Mouse (Mus musculus) stomach, embryonic 15.5 days (tissue): ENCODE measurements around the gene Mroh7. TPM values are rescaled to one million over a fixed set of nuclear protein-coding genes. Genes with fewer than 3 reads are reported as not detected.
"Not testable (repeated sequence)": the region's sequence is repeated elsewhere in the genome, so short reads cannot be mapped to it uniquely, and the experiment has no call there.

Source experiments
- ATAC-seq: fragments of 200-750 bp; cut with Nextera tagmentation; 2 replicates; pipeline ENCODE4 v1.8.0; 2017; ENCODE audit warnings: low read depth, moderate number of reproducible peaks, moderate TSS enrichment; ENCODE audit not compliant: insufficient read depth, low FRiP score
- H3K27ac ChIP-seq: fragments of 300-500 bp; sonication (generic); 2 replicates; pipeline ENCODE4 v1.5.1; 2015; ENCODE audit warnings: mild to moderate bottlenecking, inconsistent platforms
- H3K27me3 ChIP-seq: fragments of 300-500 bp; sonication (generic); replicated peaks from 2 replicates; pipeline ENCODE4 v1.6.1; 2015; ENCODE audit warnings: inconsistent platforms
- H3K36me3 ChIP-seq: fragments of 300-500 bp; sonication (generic); 2 replicates; pipeline ENCODE4 v1.6.1; 2015; ENCODE audit warnings: inconsistent platforms
- H3K4me1 ChIP-seq: fragments of 300-500 bp; sonication (generic); 2 replicates; pipeline ENCODE4 v1.6.1; 2015; ENCODE audit warnings: inconsistent platforms
- H3K4me2 ChIP-seq: fragments of 300-500 bp; sonication (generic); 2 replicates; pipeline ENCODE4 v1.6.1; 2015; ENCODE audit warnings: mild to moderate bottlenecking, inconsistent platforms
- H3K4me3 ChIP-seq: fragments of 300-500 bp; sonication (generic); replicated peaks from 2 replicates; pipeline ENCODE4 v1.5.1; 2015; ENCODE audit warnings: inconsistent platforms
- H3K9ac ChIP-seq: fragments of 300-500 bp; sonication (generic); 2 replicates; pipeline ENCODE4 v1.6.1; 2015; ENCODE audit warnings: inconsistent platforms
- H3K9me3 ChIP-seq: fragments of 300-500 bp; sonication (generic); 2 replicates; pipeline ENCODE4 v1.6.1; 2016; ENCODE audit warnings: inconsistent platforms
- WGBS: fragments of 180-500 bp; shearing (Covaris S2); methylation state at CpG from one replicate; pipeline ENCODE4 v1.1.7; 2015; 5-methylcytosine and 5-hydroxymethylcytosine counted together
- polyA plus RNA-seq: library from polyadenylated mRNA; unstranded; fragments of >200 nt; fragmentation: Nextera tagmentation; extraction: Ambion mirVana; gene quantifications from 2 replicates; pipeline ENCODE4 v1.2.1, GENCODE M21; 2015

Gene Mroh7
- polyA plus RNA-seq, 1 experiment from 2014 or later: 0.63 TPM

DNA sequence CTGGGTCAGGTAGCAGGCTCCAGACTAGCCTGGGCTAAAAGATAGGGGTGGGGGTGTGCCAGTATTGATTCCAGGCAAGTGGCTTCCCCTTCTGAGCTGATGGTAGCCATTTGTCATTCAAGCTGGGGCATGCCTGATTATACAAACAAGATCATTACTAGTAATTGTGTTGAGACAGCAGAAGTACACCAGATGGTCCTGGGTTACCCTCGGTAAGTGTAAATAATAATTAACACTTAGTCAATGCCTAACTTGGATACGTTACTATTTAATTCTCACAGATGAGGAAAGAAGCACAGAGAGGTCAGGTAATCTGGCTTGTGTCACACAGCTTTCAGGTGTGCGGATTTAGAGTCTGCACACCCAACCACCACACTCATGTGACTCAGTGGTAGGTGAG, 7.2 kb upstream of the Mroh7 start:
- H3K36me3 ChIP-seq: no peaks in the 10 kb centered on the region
- no peak overlapping the region for H3K4me3 ChIP-seq
- no peaks in the 10 kb centered on the region for H3K27me3 ChIP-seq
- no peak for ATAC-seq
- WGBS: 57% methylated on average over 3 of the region's 3 CpGs
- no peaks in the 10 kb centered on the region for H3K9me3 ChIP-seq
- H3K27ac ChIP-seq: no peak overlapping the region
- H3K4me2 ChIP-seq: no peak overlapping the region
- 0 out of 2 replicates have a peak, but pooled peaks cover 4% of the 10 kb centered on the region for H3K4me1 ChIP-seq
- no peak overlapping the region for H3K9ac ChIP-seq

DNA sequence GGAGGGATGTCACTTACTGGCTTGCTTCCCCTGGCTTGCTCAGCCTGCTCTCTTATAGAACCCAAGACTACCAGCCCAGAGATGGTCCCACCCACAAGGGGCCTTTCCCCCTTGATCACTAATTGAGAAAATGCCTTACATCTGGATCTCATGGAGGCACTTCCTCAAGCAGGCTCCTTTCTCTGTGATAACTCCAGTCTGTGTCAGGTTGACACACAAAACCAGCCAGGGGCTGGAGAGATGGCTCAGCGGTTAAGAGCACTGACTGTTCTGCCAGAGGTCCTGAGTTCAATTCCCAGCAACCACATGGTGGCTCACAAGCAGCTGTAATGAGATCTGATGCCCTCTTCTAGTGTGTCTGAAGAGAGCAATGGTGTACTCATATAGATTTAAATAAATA, 6.2 kb upstream of the Mroh7 start:
- not testable (repeated sequence) for H3K4me1 ChIP-seq, ATAC-seq, H3K4me2 ChIP-seq, H3K36me3 ChIP-seq, H3K27ac ChIP-seq, H3K27me3 ChIP-seq, H3K9me3 ChIP-seq, H3K4me3 ChIP-seq, H3K9ac ChIP-seq
- 73% methylated on average over 1 of the region's 1 CpGs for WGBS

DNA sequence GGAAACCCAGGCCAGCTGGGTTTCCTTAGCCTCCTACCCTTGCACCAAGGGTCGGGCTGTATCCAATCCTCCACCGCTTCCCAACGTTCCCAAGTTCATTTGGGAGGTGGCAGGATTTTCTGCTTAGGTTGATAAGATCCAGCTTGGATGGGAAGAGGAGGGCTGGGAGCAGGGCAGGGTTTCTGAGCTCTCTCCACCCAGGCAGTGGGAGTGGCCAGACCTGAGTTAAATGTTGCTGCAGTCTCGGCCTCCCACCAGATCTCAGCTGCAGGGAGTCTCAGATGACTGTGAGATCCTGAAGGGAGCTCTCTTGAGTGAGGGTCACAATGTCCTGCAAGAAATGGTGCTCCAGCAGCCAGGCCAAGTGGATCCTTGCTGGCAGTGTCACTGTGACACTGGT, 2.9 kb upstream of the Mroh7 start, which contains the start of gene Fam151a:
Fam151a (plus strand) TSS at position 254 of the 400 bp plus-strand sequence.
- ATAC-seq: peak; percentile 43; the same call in 1 of the 2 replicates
- WGBS: 29% methylated on average over 4 of the region's 4 CpGs
- Histone ChIP-seq H3K27ac (0 out of 2 replicates have a peak within 1 kb of the TSS, but pooled peaks have one; percentile 26), H3K4me1 (0 out of 2 replicates have a peak, but pooled peaks cover 4% of the 10 kb centered on the region), H3K36me3 (no peaks in the 10 kb centered on the region), H3K27me3 (no peaks in the 10 kb centered on the region), H3K9me3 (no peaks in the 10 kb centered on the region), H3K4me3 (no peak within 1 kb of the TSS), H3K9ac (no peak within 1 kb of the TSS), H3K4me2 (no peak within 1 kb of the TSS)

DNA sequence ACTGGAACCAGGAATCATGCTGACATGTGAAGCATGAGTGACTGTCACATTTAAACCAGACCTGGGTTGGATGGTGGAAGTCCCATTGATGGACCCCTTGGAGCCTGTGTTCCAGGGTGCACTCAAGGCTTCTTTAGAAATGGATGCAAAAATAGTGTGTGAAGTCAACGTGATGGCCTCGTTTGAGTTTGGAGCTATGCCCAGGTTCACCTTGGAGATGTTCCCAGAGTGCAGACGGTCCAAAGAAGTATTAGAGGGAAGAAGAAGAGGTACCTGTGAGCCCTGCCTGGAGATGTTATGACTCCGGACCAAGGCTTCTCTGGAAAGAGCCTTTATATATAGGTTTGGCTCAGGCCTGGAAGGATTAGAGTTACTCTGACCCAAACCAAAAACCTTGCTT, 10.1 kb downstream of the Mroh7 start:
- Histone ChIP-seq H3K36me3 (no peaks in the 10 kb centered on the region), H3K4me1 (no peaks in the 10 kb centered on the region), H3K9me3 (no peaks in the 10 kb centered on the region), H3K9ac (no peak overlapping the region), H3K27ac (no peak overlapping the region), H3K27me3 (no peaks in the 10 kb centered on the region; the same call in 1 of the 2 replicates), H3K4me2 (no peak overlapping the region), H3K4me3 (no peak overlapping the region)
- no peak for ATAC-seq
- WGBS: 68% methylated on average over 4 of the region's 4 CpGs

DNA sequence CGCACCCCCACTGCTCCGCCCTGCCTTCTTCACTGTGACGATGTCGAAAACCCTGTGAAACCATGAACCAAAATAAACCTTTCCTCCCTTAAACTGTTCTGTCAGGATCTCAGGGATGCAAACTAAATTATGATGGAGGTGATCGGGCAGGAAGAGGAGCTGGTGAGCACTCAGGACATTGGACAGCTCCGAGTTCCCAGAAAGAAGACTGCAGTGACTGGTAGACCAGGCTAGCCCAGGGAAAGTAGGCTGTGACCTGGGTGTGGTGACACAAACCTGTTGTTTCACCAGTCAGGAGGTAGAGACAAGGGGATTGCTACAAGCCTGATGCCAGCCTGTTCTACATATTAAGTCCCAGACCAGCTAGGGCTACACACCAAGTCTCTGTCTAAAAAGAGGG, 17.1 kb downstream of the Mroh7 start:
- 85% methylated on average over 6 of the region's 6 CpGs for WGBS
- Histone ChIP-seq H3K36me3 (no peaks in the 10 kb centered on the region), H3K4me2 (no peak overlapping the region), H3K27ac (no peak overlapping the region), H3K9ac (no peak overlapping the region), H3K9me3 (no peaks in the 10 kb centered on the region), H3K27me3 (no peaks in the 10 kb centered on the region; the same call in 1 of the 2 replicates), H3K4me3 (no peak overlapping the region), H3K4me1 (no peaks in the 10 kb centered on the region)
- ATAC-seq: no peak

DNA sequence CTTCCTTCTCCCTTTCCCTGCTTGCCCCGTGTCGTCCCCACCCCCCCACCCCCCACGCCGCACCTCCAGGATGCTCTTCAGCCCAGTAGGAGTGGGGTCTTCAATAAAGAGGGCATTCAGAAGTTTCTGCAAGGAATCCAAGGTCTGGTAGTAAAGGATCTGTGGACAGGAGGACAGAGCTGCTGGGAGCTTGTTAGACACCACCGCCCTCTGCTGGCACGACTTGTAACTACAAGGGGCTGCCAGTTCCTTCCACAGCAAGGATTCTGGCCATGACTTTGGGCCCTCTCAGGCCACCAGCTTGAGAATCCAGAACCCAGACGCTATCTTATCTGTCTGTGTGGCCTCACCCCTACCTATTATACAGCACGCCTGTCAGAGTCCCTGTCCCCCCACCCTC, 22.3 kb downstream of the Mroh7 start:
- WGBS: 0% methylated on average over 8 of the region's 8 CpGs

DNA sequence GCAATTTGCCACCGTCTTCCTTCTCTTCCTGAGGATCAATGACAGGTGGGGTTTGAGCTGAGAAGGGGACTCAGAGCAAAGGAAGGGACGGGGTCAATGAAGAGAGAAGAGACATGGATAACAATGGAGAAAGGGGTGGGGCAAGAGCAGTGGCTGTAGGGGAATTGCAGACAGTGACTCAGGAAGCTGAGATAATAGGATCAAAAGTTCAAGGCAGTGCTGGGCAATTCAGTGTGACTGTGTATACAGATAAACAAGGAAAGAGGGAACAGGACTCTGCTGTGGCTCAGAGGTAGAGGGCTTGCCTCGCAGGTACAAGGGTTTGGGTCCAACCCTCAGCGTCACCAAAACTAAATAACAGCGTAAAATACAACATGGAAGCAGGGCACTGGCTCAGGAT, 22.8 kb downstream of the Mroh7 start:
- peak; percentile 30; the same call in 1 of the 2 replicates for ATAC-seq
- H3K4me1 ChIP-seq: peaks cover 14% of the 10 kb centered on the region; the same call in 1 of the 2 replicates
- H3K4me3 ChIP-seq: no peak overlapping the region
- no peak overlapping the region for H3K9ac ChIP-seq
- no peaks in the 10 kb centered on the region for H3K36me3 ChIP-seq
- H3K4me2 ChIP-seq: peak overlapping the region; percentile 41
- H3K27ac ChIP-seq: no peak overlapping the region
- H3K27me3 ChIP-seq: no peaks in the 10 kb centered on the region
- WGBS: 42% methylated on average over 5 of the region's 5 CpGs
- H3K9me3 ChIP-seq: no peaks in the 10 kb centered on the region

More for the DNA sequence above, 22.3 kb downstream of the Mroh7 start:
- Histone ChIP-seq H3K27me3 (no peaks in the 10 kb centered on the region), H3K4me1 (peaks cover 14% of the 10 kb centered on the region; the same call in 1 of the 2 replicates), H3K9ac (no peak overlapping the region), H3K9me3 (no peaks in the 10 kb centered on the region), H3K27ac (no peak overlapping the region), H3K4me2 (peak overlapping the region; percentile 41), H3K36me3 (no peaks in the 10 kb centered on the region), H3K4me3 (no peak overlapping the region)
- ATAC-seq: peak; percentile 42; the same call in 1 of the 2 replicates

DNA sequence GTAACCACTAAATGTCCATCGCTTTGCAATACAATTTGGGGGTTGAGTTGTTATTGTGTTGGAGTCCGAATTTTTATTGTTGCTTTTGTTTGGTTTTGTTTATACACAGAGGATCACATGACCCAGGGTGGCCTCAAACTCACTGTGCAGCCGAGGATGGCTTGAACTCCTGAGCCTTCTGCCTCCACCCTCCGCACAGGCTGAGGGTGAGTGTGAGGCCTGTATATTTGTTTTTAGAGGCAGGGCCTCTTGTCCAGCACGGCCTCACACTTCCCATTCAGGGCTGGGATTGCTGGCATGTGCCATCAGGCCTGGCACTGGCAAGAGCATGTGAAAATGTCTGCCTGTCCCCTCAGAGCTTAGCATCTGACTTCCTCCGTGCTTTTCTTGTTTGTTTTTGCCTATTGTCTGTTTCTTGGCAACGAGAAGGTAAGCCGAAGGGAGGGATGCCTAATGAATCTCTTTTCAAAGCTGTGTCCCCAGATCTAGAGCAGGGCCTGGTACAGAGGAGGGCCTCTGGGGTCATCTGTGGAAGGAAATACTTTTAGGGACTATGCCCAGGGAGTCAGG, 25.5 kb downstream of the Mroh7 start:
- Histone ChIP-seq H3K4me1 (peaks cover 14% of the 10 kb centered on the region; the same call in 1 of the 2 replicates), H3K36me3 (no peaks in the 10 kb centered on the region), H3K27me3 (no peaks in the 10 kb centered on the region), H3K27ac (peak overlapping the region; percentile 28; the same call in 1 of the 2 replicates), H3K9ac (no peak overlapping the region), H3K9me3 (no peaks in the 10 kb centered on the region), H3K4me3 (no peak overlapping the region), H3K4me2 (no peak overlapping the region)
- no peak for ATAC-seq
- 41% methylated on average over 8 of the region's 8 CpGs for WGBS

DNA sequence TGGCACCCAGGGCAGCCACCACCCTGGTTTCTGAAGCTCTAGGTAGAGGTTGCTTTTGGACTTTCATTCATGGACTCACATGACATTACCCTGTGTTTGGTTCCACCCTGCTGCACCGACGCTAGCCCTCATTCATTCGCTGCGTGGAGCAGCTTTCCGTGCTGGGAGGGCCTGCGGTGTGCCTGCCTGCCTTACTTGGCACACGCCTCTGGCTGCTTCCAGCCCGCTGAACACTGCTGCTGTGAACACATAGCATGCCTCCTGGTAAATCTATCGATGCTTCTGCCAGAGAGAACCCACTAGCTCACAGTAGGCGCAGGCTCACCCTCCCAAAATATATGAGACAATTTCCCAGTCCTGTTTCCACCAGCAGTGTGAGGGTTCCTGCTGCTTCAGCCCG, 26.3 kb downstream of the Mroh7 start:
- 57% methylated on average over 11 of the region's 11 CpGs for WGBS
- Histone ChIP-seq H3K9me3 (no peaks in the 10 kb centered on the region), H3K4me3 (no peak overlapping the region), H3K4me2 (no peak overlapping the region), H3K27me3 (no peaks in the 10 kb centered on the region), H3K27ac (peak overlapping the region; percentile 21; the same call in 1 of the 2 replicates), H3K9ac (no peak overlapping the region), H3K36me3 (no peaks in the 10 kb centered on the region), H3K4me1 (peaks cover 14% of the 10 kb centered on the region; the same call in 1 of the 2 replicates)
- no peak for ATAC-seq

DNA sequence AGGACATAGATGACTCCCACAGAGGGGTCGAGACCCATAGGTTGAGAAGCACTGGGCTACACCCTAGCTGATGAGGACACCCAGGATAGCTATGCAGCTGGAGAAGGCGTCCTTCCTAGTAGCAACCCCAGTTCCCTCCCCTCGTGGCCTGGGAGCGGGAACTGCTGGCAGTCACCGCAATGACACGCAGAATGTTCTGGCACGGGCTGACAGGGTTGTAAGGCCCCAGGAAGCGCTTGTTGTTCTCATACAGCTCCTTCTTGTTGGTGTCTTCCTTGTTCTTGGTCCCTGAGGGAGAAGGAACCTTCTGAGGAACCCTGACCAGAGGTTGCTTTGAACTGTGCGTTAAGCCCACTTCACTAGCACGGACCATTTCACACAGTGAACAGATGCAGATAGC, 26.8 kb downstream of the Mroh7 start:
- H3K4me1 ChIP-seq: peaks cover 14% of the 10 kb centered on the region; the same call in 1 of the 2 replicates
- no peak overlapping the region for H3K27ac ChIP-seq
- no peaks in the 10 kb centered on the region for H3K36me3 ChIP-seq
- H3K27me3 ChIP-seq: no peaks in the 10 kb centered on the region
- H3K9me3 ChIP-seq: no peaks in the 10 kb centered on the region
- no peak overlapping the region for H3K9ac ChIP-seq
- H3K4me3 ChIP-seq: no peak overlapping the region
- ATAC-seq: no peak
- no peak overlapping the region for H3K4me2 ChIP-seq
- WGBS: 78% methylated on average over 10 of the region's 10 CpGs

DNA sequence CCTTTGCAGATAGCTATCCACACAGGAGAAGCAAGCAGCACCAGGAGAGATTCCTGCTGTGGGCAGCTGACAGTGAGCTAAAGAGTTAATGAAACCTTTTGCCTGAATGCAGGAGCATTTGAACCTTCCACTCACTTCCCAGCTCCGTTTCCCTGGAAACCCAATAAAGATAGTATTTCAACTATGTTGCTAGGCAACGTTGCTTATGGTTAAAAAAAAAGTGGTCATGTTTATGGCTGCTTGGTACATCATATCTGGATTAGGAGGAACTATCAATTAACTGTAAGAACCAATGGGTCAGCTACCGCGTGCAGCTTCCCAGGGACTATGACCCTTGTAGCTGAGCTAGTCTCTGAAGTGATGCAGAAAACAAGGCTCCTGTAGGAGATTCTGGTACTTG, 29.9 kb downstream of the Mroh7 start:
- Histone ChIP-seq H3K36me3 (no peaks in the 10 kb centered on the region), H3K4me1 (peaks cover 14% of the 10 kb centered on the region; the same call in 1 of the 2 replicates), H3K27me3 (no peaks in the 10 kb centered on the region), H3K27ac (no peak overlapping the region), H3K9ac (no peak overlapping the region), H3K9me3 (no peaks in the 10 kb centered on the region), H3K4me2 (no peak overlapping the region), H3K4me3 (no peak overlapping the region)
- 29% methylated on average over 4 of the region's 4 CpGs for whole genome bisulfite sequencing
- no peak for ATAC-seq

DNA sequence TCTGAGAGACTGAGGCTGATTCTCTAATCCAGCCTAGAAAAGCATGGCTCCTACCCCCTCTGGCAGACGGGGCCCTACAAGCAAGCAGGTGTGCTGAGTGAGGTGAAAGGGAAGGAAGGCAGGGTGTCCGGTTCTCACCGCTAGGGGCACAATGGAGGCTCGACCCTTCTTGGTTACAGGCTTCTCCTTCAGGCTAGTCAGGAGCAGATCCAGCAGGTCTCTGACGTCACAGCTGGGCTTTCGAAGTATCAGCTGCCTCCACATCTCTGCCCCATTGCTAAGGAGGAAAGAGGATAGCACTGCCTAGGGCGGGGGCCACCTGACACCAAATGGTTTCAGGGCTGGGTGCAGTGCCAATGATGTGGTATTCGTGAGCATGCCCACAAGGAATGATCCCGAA, 30.7 kb downstream of the Mroh7 start:
- no peaks in the 10 kb centered on the region for H3K27me3 ChIP-seq
- no peaks in the 10 kb centered on the region for H3K36me3 ChIP-seq
- peaks cover 7% of the 10 kb centered on the region; the same call in 1 of the 2 replicates for H3K4me1 ChIP-seq
- H3K9me3 ChIP-seq: no peaks in the 10 kb centered on the region
- H3K4me3 ChIP-seq: no peak overlapping the region
- no peak overlapping the region for H3K9ac ChIP-seq
- no peak overlapping the region for H3K27ac ChIP-seq
- ATAC-seq: no peak
- no peak overlapping the region for H3K4me2 ChIP-seq
- WGBS: 17% methylated on average over 9 of the region's 9 CpGs
